Mouse (Mus musculus): ENCODE measurements around the gene Ap1m1.
A peak's percentile ranks its signal among the peaks of the same experiment; 100 is the strongest.

The Ap1m1 gene

DNA sequence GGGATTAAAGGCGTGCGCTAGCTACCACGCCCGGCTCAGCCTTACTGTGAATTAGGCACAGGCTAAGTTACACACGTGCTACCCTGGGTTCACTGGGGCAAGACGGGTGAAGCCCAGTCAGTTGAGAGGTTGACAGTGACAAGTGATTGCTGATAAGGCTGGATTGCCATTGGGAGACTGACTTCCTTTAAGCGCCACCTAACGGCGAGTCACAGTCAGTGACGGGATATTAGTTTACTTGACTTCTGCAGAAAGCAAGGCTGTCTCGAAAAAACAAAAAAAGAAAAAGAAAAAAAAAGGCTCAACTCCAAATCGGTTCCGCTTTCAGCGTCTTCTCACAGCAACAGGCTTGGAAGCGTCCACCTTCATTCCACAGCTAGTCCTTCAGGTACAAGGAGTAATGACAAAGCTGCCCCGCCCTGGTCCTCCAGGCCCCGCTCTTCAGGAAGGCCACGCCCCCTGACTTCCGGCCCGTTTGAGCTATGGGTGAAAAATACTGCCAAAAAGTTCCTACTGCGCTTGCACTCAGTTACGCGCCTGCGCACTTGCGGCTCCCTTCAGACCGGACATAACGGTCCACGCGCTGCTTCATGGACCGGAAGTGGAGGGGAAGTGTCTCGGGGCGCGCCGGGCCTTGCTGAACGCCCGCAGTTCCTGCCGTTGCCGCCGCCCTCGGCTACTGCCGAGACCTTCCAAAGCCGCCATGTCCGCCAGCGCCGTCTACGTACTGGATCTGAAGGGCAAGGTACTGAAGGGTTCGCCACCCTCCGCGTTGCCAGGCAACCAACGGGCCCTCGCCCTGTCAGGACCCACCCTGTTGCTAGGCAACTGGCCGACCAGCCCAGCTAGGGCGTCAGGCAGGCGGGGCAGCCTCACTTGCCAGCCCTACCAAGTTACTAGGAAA is at the start of gene Ap1m1:
Gene Ap1m1 (plus strand): TSS at position 520 of the 904 bp plus-strand sequence.
- DNase-seq: peak; percentile 99

DNA sequence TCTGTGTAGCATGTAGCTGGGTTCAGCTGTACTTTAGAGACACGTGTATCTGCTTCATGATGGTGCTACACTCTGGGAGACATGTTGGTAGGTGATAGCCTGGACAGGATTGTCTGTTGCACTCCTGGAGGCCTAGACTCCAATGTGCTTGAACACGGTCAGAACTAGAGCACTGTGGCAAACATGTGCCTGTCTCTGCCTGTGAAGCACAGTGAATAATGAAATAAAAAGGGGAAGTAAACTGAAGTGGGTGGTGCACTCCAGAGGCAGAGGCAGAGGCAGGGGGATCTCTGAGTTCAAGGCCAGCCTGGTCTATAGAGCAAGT is 49.6 kb upstream of the Ap1m1 start:
- DNase-seq: no peak

DNA sequence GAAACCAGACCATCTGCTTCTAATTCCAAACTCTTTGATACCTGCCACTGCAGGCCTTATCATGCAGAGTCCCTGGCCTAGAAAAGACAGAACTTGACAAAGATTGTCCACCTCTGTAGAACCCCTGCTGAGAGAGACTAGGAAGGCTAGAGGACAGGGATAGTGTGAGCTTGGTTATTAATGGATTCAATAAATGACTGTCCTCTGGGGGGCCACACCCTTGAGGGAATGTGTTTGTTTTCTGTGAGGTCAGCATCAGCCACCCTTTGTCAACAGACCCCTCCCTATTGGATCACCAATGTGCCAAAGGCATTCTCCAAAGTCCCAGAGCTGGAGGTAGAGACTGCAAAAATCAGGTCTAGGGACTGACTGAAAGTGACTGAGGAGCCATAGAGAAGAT is 47.8 kb upstream of the Ap1m1 start:
- no peak for DNase-seq

DNA sequence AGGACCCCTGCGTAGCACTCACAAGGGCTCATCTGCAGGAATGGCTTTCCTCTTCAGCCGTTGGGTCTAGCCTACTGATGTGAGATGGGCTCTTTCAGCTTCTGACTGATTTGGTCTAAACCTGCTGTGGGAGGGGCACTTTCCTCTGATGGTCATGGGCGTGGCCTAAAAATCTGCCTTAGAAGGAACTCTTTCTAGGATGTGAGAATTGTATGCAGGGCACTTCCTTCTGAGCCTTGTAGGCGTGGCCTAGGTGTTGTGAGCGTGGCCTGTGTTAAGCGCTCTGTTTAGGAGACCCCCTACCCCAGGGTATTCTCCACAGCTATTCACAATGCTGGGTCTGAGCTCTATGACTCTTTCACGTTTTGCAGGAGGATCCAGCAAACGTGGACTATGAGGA is 41.8 kb upstream of the Ap1m1 start:
- DNase-seq: no peak

DNA sequence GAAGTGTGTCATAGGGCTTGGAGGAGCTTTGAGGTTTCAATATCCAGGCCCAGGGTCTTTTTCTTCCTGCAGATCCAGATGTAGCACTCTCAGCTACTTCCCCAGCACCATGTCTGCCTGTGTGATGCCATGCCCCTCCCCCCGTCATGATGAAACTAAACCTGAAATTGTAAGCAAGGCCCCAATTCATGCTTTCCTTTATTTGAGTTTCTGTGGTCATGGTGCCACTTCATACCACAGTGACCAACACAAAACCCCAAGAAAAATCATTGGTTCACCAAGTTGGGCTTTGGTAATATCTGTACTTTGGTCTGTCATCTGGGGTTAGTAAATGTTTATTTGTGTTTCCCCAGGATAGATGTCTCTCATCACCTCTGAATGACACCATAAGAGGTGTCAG is 31.2 kb upstream of the Ap1m1 start:
- no peak for DNase-seq

DNA sequence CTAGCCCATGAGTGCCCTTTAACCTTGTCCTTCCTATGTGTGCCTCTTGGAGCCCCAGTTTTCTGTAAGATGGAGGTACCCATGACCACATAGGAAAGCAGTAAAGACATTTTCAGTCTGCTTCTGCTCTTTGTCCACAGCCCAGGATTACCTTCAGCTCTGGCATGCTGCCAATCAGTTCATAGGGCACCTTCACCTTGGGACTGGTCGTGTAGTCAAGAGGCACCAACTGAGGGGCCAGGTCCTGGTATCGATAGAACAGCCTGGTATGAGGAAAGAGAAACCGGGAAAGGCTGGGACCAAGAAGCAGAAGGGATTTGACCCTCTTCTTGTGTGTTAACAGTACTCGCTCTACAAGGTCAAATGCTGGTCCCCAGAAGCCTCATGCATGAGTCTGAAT is 29.6 kb upstream of the Ap1m1 start:
- DNase-seq: no peak

DNA sequence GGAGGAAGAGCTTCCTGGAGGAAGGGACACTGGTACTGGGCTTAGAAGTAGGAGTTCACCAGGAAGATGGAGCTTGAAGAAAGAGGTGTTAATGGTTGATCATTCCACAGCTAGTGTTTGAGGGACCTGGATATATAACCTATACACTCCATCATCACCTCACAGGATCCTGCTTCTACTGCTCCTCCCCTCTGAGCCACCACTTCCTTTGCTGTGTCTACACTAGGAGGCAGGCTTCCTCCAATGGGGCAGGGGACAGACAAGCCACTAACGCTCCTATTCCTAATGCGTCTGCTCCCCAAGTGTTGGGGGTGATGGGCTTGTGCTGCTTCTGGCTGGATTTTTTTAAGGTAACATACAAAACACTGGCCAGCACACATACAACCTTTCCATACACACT is 29.1 kb upstream of the Ap1m1 start:
- no peak for DNase-seq

DNA sequence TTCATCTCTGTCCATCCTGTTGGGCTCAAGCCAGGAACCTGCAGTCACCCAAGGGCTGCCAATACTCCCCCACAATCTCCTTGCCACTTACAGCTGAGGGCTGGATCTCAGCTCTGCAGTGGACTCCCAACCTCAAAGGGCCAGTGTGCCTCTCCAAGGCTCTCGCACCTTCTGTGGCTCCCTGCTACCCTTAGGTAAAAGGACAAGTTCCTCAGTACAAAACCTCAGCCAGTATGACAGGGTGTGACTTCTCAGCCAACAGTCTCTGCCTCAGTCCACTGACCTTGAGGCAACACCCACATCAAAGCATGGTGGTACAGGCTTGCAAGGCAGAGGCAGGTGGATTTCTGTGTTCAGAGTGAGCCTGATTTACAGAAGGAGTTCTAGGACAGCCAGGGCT is 28.0 kb upstream of the Ap1m1 start:
- DNase-seq: no peak

DNA sequence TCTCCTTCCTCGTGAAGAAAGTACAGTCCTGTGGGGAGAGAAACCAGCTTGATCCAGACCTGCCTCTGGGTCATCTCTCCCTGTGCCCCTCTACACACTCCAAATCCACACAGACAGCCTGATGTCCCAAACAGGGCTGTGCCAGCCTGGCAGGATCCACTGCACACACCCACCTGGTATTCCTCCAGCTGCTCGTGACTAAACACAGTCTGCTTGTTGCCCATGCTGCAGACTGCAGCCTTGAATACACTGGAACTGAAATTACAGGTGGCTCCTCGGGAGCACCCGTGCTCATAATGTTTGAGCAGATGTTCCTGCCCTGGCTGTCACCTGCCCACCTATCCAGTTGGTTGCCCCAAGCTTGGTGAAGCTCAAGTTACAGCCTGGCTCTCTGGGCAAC is 27.1 kb upstream of the Ap1m1 start, which contains the start of gene Cib3:
Gene Cib3 (minus strand): TSS at position 87 of the 400 bp plus-strand sequence.
- DNase-seq: no peak

DNA sequence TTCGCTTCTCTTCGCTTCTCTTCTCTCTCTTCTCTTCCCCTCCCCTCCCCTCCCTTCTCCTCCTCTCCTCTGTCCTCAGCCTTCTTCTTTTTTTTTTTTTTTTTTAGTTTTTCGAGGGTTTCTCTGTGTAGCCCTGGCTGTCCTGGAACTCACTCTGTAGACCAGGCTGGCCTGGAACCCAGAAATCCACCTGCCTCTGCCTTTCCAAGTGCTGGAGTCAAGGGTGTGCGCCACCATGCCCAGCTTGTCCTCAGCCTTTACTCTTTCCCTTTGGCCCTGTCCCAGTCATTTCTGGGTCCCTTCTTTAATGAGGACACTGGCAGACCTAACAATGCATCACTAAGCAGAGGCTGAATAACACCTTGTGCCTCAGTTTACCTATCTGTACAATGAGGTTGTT is 26.3 kb upstream of the Ap1m1 start, which contains the start of gene Gm11034:
Gene Gm11034 (minus strand): TSS at position 101 of the 400 bp plus-strand sequence.
- DNase-seq: no peak

DNA sequence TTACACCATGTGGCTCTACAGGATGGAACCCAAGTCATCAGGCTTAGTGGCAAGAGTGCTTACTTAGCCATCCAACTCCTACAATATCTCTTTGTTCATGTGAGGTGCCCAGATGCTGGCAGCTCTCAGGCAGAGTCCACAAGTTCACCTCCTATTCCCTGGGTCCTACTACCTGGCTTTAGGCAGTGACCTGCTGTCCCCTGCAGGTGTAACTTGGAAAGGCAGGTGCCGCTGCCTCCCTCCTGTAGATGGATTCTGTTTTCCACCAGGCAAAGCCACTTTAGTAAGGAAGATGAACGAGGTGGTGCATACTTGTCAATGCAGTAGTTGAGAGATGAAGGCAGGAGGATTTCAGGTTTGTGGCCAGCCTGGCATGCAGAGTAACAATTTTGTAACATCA is 24.8 kb upstream of the Ap1m1 start:
- DNase-seq: no peak

DNA sequence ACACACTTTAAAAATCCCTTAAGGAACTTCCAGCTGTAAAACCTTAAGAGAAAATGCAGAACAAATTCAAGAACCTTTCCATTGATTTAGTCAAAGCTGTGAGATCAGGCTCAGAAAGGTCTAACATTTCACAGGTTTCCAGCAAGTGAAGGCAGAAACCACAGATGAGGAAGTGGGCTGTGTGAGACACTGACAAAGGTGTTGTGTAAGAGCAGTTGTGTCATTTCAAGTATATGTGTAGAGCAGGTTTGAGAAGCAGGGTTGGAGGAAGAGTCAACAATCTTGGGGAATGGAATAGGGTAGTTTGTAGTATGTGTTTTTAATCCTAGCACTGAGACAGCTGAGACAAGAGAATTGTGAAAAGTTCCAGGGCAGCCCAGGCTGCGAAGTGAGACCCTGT is 23.9 kb upstream of the Ap1m1 start:
- DNase-seq: no peak

DNA sequence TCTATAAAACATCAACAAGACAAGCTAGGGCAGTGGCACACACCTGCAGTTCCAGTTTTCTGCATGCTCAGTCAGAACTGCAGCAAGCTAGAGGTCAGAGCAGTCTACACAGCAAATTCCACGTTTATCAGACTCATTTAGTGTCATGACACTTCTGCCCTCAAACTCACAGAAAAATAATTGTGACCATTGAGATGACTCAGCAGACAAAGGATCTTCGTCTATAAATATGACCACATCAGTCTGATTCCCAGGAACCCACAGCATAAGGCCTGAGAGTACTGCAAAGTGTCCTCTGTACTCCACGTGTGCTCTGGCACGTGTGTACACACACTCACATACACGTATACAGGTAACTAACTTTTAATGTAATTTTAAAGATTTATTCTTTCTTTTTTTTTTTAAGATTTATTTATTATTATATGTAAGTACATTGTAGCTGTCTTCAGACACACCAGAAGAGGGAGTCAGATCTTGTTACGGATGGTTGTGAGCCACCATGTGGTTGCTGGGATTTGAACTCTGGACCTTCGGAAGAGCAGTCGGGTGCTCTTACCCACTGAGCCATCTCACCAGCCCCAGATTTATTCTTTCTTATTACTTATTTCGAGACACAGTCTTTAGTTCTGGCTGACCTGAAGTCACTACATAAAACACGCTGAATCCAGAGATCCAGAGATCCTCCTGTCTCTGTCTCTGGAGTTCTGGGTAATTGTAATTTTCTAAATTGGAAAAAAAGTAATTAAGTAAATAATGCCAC is 20.9 kb upstream of the Ap1m1 start:
- no peak for DNase-seq

DNA sequence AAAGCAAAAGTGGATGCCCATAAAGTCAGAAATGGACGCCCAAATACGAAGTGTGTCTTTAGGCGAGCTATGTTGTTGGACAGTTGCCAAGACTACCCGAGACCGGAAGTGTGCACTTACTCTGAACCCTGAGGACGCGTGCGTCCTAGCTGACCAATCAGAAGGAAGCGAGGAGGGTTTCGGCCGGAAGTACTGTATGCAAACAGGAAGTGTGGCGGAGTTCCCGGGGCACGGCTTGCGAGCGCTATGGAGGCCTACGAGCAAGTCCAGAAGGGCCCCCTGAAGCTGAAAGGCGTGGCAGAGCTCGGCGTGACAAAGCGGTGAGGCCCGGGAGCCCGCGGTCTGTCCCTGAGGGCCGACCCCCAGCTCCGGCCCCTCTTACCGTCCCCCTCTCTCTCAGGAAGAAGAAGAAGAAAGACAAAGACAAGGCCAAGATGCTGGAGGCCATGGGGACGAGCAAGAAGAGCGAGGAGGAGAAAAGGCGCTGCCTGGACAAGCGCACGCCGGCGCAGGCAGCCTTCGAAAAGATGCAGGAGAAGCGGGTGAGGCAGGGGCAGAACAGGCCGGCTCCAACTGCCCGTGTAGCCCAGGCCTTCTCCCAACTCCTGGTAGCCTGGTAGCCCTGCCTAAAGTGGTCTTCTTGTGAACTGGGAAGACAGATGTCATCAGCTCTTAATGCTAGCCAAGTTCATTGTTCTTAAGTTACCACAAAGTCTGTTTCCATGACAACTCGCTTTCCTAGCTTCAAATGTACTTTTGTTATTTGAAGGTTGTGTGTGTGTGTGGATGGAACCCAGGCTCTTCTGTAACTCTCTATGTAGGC is 20.1 kb upstream of the Ap1m1 start, which contains the start of gene Fam32a:
Gene Fam32a (plus strand): TSS at position 190 of the 823 bp plus-strand sequence.
- peak; percentile 97 for DNase-seq

DNA sequence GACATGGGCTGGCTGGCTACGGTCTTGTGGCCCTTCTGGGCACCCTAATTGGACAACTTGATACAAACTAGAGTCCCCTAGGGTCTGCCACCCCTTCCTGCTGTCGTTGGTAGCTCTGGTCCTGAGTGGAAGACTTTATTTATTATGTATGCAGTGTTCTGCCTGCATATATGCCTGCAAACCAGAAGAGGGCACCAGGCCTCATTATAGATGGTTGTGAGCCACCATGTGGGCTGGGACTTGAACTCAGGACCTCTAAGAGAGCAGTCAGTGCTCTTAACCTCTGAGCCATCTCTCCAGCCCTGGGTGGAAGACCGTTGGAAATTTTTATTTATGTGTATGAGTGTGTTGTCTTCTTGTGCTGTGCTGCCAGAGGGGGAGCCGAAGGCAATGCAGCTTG is 19.1 kb upstream of the Ap1m1 start:
- peak; percentile 8 for DNase-seq

DNA sequence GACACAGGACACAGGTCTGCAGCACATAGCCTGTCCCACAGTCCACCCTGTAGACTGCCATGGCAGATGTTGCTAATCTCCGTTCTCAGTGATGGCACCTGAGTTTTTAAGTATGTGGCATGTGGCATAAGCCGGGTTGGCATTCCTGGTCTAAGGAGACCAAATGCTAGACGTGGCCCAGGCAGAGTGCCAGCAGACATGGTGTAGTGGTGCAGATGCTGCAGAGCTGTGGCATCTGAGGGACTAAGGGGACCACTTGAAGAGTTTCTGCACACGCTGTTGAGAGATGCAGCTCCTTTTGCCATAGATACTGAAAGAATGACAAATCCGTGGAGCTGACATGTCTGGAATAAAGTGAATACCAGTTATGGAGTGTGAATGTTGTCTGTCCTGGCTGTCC is 17.2 kb upstream of the Ap1m1 start:
- DNase-seq: no peak

DNA sequence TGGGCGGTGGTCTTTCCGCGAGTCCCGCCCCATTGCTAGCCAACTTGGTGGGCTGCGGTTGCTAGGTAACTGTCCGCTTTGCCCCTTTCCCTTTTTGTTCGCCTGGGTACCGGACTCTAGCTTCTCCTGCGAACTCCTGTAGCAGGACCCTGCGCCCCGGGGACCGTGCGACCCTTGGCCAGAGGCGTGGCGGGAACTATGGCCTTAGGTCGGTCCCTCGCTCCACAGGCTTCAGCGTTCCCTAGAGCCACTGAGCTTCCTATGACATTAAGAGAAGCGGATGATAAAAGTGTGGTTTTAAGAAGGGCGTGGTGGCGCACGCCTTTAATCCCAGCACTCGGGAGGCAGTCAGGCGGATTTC is 565 bp downstream of the Ap1m1 start:
- DNase-seq: no peak

DNA sequence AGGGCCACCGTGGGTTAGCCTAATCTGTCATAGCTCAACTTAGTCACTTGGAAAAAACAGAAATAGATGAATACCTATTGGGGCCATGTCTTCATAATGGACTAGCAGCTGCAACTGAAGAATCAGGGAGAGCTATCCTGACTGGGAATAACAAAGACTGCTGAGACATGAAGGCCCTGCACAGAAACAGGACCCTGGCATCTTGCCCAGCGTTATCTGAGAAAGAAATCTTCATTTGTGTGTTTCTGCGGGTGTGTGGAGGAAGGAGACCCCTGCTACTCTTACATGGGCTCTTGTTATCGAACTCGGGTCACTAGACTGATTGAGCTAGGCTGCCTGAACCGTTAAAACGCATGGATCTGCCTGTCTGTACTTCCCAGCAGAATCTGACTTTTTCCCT is 1.1 kb downstream of the Ap1m1 start:
- no peak for DNase-seq

DNA sequence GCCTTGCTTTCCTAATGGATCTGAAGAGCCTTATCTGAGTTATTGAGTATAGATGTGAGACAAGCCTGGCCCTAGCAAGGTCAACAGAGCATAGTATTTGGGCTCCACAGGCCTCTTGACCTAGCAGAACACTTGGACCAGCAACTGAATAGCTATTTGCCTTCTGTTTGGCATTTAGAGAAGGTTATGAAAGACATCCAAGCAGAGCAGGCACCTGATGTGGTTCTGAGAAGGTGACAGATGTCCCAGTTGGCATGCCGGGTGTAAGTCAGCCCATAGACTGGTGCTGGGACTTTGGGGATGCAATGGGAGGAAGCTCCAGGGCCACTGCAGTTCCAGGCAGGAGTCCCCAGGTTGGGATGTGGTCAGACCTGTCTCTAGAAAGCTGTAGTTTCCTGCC is 2.4 kb downstream of the Ap1m1 start:
- no peak for DNase-seq

DNA sequence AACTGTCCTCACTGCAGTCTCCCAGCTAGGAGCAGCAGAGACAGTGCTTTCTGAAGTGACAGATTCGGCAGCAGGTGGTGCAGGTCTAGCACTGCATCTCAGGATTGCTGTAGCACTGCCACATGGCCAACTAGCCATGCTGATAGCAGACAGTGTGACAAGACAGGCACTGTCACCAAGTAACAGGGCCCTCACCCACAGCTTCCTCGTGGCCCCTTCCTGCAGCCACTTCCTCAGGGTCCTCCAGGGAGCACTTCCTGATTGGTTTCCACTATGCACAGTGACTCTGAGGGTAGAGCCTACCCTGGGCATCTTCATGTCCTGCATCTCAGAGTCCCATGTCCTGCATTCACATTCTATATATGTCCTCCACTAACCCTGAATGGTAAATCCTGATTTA is 4.8 kb downstream of the Ap1m1 start:
- DNase-seq: no peak

DNA sequence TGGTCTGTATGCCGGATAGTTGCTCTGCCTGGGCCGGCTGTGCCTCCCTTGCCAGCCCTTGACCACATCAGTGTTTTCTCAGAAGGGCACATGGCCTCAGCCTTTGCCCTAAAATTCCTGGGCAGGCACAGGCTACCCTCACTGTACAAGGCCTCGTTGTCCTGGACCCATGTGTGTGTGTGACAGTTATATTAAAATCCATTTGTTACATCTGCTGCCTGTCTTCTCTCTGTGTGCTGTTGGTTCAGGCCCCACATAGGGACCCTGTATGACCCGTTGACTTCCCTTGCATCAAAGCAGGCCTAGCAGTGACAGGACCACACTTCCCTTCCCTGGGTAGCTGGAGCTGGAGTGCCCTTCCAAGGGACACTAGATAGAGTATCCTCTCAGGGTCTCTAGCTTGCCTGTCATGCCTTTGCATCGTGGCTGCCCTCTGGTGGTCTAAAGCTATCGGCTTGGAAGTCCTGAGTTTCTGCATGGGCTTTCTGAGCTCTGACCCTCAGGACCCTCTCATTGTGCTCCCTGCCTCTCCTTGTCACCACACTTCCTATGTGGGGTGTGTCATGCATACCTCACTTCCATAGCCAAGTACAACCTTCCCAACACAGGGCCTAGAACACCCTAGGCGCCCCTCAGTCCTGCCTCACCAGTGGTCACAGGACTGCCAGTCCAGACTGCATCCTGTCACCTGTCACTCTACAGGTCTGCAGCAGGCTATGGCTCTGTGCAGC is 17.5 kb downstream of the Ap1m1 start:
- DNase-seq: peak; percentile 75

DNA sequence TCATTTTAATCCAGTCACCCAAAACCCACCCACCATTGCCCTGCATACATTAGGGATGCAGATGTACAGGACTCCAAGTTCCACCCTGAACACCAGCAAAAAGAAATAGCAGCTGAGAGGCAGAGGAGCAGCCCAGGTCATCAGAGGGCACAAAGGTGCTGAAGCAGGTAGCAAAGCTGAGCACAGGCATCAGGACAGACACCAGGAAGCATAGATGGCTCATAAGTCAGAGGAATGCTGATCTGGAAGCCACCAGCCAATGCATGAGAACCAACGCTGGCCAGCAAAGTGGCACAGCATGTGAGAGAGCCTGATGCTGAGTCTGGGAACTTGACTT is 18.1 kb downstream of the Ap1m1 start:
- no peak for DNase-seq

DNA sequence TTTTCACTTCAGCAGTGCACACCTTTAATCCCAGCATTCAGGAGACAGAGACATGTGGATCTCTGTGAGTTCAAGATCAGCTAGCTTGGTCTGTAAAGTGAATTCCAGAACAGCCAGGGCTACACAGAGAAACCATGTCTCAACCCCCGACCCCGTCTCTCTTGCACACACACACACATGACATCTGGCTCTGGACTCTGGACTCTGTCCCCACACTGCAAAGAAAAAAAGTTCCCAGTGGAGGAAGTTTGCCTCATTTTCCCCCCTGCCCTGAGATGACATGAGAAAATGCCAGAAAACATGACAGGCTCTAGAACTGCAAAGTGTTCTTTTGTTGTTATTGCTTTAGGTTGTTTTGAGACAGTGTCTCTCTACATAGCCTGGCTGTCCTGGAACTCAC is 20.0 kb downstream of the Ap1m1 start:
- DNase-seq: no peak

All from embryo, embryonic 11 days (tissue).